Mouse (Mus musculus): ENCODE data around the gene Vps41.

GRCm38 (mm10) chr13:18858183-18858582, 141.1 kb downstream of the Vps41 start:
- no peak for TF ChIP-seq CTCF (IDR thresholded peaks at IDR 0.05; ENCODE audit: borderline replicate concordance, control insufficient read depth, extremely low read depth, insufficient read depth, low read length, poor library complexity)
- TF ChIP-seq POLR2A (IDR thresholded peaks at IDR 0.05; ENCODE audit: control insufficient read depth, extremely low read depth, insufficient read depth, low read length, poor library complexity) = no peak

Data from thymus, adult 2 months (tissue).